Mouse (Mus musculus) myocyte (in vitro differentiated cells): ENCODE results near the gene Herc3.

ENCODE experiments used
- E2F4 ChIP-seq: IDR thresholded peaks from one replicate; pipeline ENCODE4 v1.6.1; 2011; ENCODE audit warnings: mild to moderate bottlenecking, control low read depth, moderate library complexity; ENCODE audit not compliant: insufficient read depth
- MAX ChIP-seq: IDR thresholded peaks from one replicate; pipeline ENCODE4 v1.6.1; 2011; ENCODE audit warnings: low read depth, mild to moderate bottlenecking, control low read depth
- MYOD1 ChIP-seq, 3 experiments: IDR thresholded peaks; one replicate each; pipeline ENCODE4 v1.6.1; 2011; ENCODE audit warnings: control low read depth in 2 of 3, low read depth in 2 of 3, mild to moderate bottlenecking in 2 of 3, moderate library complexity in 1 of 3; ENCODE audit not compliant: insufficient read length in 2 of 3, control insufficient read depth in 1 of 3
- POLR2A ChIP-seq: IDR thresholded peaks from one replicate; pipeline ENCODE4 v1.6.1; 2011; ENCODE audit warnings: low read depth, mild to moderate bottlenecking, control low read depth, moderate library complexity; ENCODE audit not compliant: insufficient read length
- REST ChIP-seq: IDR thresholded peaks from one replicate; pipeline ENCODE4 v1.6.1; 2011; ENCODE audit warnings: mild to moderate bottlenecking, control low read depth, moderate library complexity; ENCODE audit not compliant: insufficient read depth, insufficient read length
- TCF12 ChIP-seq: IDR thresholded peaks from one replicate; pipeline ENCODE4 v1.6.1; 2011; ENCODE audit warnings: mild to moderate bottlenecking, control low read depth; ENCODE audit not compliant: poor library complexity, insufficient read depth, severe bottlenecking

DNA sequence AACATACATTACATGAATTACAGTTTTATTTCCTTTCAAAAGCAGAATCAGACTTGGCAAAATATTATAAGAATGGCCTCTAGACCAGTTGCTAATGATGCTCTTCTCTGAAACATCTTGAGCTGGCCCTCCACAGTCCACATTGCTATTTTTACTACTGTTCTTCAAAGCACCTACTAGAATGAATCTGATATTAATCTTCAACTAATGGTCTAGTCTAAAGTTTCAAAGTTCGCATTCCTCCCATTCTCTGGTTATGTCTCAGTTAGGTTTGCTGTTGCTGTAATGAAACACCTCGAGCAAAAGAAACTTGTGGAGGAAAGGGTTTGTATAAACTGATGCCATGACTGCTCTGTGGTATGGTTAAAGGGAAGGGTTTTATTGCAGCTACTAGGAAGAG is 5.6 kb upstream of the Herc3 start:
- TF ChIP-seq MYOD1 (IDR thresholded peaks at IDR 0.05; ENCODE audit: control insufficient read depth in 1 of 3, insufficient read length in 2 of 3, low read depth in 2 of 3) (no peak), POLR2A (no peak), MAX (no peak), TCF12 (no peak), E2F4 (no peak), REST (no peak)
